Mouse (Mus musculus): ENCODE results near the gene Prkar2b.
A peak's percentile ranks its signal among the peaks of the same experiment; 100 is the strongest.

Prkar2b gene

GRCm38 (mm10) chr12:32008728-32009127 lies 52.4 kb downstream of the Prkar2b start:
- no peak for DNase-seq

GRCm38 (mm10) chr12:32007646-32008045 lies 53.5 kb downstream of the Prkar2b start:
- DNase-seq = no peak

DNA sequence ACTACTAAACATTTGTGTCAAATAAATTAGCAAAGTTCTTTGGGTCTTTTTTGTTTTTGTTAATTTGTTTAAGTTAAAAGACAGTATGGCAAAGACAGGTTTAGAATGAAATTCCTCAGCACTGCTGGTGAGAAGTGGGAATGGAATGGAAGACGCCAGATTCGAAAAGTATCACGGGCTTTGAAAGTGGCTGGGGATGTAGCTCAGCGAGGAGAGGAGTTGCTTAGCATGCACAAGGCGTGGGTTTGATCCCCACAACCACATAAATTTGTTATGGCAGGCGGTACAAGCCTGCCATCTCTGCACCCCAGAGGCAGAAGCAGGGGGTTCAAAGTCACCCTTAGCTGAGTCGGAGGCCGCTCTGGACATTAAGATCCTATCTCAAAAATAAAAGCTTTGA lies 54.1 kb downstream of the Prkar2b start:
- no peak for DNase-seq

DNA sequence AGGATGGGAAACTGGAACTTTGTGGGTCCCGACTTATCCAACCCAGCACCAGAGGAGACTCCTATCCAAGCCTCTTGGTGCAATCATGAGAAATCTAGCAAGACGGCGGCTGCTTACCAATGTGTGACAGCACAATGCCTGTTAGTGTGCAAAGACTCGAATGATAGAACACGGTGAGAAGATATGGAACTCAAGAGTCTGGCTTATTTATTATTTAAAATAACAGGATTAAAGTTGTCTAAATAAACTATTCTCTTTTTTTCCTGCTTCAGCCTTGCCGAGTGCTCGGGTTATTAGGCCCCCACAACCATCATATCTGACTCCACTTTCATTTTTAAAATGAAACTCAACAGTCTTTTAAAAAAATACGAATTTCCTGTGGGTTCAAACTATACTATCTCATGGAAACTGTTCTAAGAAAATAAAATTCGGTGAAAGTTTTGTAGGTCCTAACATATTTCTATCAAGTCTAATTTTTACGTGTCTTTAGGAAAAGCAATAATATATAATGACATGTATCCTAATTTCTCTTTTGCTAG lies 54.6 kb downstream of the Prkar2b start:
- DNase-seq = no peak

- no peak for DNase-seq
Observed at GRCm38 (mm10) chr12:32000464-32000863, 60.6 kb downstream of the Prkar2b start.

DNA sequence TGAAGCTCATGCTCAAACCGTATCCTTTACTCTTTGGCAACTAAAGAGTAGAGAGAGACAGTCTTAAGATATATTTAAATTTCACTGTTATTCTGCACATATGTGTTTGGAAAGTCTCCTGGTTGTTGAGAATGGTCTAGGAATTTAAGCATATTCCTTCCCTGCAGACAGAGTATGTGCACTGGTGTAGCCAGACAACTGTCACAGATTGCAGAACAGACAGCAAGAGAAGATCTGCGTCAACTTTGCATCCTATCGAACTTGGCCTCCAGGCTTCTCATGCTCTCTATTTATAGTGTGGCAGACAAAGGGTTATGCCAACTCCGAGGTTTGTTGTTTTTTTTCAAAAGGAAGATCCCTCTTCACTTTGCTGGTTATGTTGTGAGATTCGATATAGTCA lies 62.4 kb downstream of the Prkar2b start:
- no peak for DNase-seq

DNA sequence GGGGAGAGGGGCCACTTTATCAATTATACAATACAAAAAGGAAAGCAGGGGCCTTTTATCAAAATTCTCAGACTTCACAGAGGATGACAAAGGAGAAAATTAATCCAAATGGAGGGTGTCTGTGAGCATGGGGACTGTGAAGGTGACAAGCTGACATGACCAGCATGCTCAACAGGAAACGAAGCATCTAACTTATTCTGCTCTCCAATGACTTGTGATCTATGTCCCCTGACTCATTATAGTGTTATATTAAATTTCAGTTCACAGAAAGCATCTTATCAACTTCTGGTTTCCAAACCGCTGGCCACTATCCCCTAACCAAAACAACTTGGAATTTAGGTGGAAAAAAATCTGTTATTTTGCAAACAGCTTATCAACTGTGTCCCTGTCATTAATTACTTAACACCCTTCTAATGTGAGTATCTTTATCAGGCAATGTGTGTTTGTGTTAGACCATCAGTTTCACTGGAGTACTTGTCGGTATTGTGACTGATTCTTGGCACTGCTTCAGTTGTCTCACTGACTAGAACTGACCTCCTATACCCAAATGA lies 63.7 kb downstream of the Prkar2b start:
- DNase-seq = no peak

GRCm38 (mm10) chr12:31996877-31997276 lies 64.2 kb downstream of the Prkar2b start:
- no peak for DNase-seq

DNA sequence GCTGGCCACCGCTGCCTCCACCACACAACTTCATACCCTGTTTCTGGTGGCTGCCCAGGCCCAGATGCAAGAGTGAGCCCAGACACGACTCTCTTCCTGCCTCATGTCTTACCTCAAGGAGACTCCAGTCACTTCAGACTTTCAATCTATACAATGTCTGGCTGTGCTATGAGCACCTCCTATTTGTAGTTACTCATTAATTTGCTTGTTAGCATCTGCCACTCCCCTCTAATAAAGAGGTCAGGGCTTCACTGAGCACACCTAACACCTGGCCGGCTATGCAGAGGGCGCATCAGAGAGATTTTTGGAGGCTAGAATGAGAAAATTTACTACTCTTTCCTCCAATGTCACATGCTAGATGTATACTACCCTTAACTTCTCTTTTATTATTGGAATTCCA lies 70.5 kb downstream of the Prkar2b start:
- no peak for DNase-seq

DNA sequence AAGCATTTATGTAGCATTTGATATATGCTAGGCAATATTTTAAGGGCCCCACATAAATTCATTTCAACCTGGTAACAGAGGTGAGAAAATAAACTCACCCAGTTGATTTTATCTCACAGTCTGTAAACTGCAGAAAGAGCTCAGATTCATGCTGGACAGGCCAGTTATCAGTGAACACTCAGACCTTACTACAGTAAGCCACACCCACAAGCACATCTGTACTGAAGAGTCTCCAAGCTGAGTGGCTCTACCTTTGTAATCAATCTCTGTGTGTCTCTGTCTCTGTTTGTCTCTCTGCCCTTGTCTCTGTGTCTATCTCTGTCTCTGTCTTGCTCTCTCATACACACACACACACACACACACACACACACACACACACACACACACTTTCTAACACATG lies 71.4 kb downstream of the Prkar2b start:
- no peak for DNase-seq

GRCm38 (mm10) chr12:31986463-31986862 lies 74.6 kb downstream of the Prkar2b start:
- no peak for DNase-seq

GRCm38 (mm10) chr12:31985738-31986137 lies 75.4 kb downstream of the Prkar2b start:
- DNase-seq = no peak

- no peak for DNase-seq
Observed at GRCm38 (mm10) chr12:31984664-31985063, 76.4 kb downstream of the Prkar2b start.

GRCm38 (mm10) chr12:31984206-31984605 lies 76.9 kb downstream of the Prkar2b start:
- DNase-seq = no peak

- DNase-seq = no peak
Observed at GRCm38 (mm10) chr12:31983769-31984168, 77.3 kb downstream of the Prkar2b start.

DNA sequence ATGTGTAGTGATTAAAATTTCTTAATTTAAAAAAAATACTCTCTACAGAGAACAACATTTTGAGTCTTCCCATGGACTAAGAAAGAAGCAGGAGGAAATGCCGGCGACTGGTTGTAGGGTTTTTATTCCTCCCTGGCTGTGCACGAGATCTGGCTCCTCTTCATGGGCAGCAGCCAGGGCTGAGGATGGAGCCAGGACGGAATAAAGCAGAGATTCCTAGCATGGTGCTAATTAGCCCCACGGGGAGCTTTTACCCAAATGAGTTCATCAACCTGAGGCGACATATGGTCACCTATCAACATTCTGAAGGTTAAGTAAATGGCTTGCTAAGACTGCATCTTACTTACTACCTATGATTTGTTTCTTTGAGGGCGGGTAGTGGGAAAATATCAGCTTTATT lies 77.9 kb downstream of the Prkar2b start:
- DNase-seq = no peak

DNA sequence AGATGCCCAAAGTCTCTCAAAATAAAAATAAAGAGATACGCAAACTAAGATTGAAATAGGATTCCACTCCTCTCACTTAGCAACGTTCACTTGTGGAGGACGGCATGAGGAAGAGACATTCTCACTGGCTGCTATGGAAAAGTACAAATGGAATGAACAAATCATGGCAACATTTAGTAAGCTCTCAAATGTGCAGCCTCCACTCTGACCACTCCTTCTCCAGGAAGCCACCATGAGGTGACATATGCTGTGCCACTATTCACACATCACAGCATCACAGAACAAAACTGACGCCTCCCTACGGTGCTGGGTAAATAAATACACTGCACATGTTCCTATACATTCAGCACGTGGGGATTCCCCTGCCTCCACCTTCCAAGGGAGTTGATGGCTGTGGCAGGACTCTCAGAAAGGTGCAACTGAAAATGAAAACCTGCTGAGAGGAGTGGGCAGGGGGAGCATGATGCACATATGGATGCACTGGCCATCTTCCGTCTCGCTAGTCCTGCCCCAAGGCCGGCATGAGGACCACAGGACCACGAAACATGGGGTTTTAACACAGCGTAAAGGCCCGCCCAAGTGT lies 83.4 kb downstream of the Prkar2b start:
- DNase-seq = no peak

DNA sequence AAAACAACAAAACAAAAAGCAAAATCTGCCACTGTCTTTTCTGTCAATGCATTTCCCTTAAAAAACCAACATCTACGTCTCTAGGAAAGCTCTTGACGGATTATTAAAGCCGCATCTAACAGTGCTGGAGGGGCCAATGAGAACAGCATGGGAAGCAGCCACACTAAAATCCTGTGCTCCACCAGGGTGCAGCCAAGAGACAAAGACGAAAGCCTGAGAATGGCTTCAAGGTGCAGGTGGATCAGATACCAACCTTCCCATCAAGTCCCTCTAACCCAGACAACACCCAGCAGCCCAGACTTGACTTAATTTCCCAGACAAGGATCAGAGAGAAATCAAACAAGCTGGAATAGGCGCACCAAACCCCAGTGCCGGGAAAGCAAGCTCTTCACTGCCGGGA lies 84.6 kb downstream of the Prkar2b start:
- DNase-seq = peak; percentile 50

DNA sequence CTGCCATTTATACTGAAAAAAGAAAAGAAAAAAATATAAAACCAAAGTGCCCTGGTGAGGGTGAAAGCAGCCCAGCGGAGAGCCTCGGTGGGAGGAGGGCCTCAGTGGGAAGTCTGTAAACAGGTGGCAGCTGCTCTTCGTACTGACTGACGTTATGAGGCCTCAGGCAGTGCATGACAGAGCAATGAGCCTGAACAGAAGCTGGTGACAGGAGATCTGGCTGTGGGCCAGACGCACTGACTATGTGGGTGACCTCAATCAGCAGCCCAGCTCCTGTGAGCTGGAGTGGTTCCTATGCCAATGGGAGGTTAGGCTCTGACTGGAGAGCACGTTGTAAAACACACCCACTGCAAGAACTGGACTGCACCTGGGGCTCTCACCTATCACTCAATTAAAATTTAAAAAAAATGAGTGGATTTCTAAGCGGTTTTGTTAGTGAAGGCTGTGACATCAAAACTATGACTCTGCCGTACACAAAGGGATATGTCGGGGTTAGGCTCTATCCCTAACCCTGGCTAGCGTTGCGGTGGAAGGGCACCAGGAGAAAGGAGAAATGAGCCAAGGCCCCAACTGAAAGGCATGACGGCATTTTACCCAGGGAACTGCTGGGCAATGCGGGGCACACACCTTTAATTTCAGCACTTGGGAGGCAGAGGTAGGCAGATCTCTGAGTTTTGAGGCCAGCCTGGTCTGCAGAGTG lies 87.5 kb downstream of the Prkar2b start:
- peak; percentile 96 for DNase-seq

- DNase-seq = no peak
Observed at GRCm38 (mm10) chr12:31971547-31971946, 89.5 kb downstream of the Prkar2b start.

- DNase-seq = no peak
Observed at GRCm38 (mm10) chr12:31969111-31969510, 92.0 kb downstream of the Prkar2b start.

DNA sequence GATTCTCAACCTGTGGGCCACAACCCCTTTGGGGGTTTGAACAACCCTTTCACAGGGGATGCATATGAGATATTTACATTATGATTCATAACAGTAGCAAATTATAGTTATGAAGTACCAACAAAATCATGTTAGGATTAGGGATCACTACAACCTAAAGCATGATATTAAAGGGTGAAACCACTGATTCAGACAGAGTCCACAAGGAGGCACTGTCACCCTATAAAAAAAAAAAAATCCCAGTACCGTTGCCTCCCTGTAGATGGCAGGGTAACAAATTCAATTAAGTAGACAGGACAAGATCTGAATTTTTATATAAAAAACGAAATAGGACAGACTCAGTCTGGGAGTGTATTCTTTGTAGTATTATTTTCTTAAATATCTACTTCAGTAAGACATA lies 93.6 kb downstream of the Prkar2b start:
- DNase-seq = peak; percentile 81

DNA sequence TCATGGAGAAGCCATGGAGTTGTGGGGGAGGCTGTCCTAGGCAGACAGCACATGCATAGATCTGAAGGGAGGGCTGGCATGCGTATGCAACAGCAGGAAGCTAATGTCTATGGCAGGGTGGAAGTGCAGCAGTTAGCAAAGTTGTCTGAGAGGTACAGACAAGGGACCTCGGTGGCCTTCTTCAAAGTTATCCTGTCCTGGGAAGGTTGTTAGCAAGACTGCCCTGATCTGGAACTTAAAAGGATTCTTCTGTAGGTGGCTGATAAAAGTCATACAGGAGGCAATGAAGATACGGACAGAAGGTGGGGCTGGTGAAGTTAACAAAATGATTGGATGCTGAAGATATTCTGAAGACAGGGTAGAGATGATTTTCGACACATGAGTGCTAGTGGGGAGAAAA lies 94.7 kb downstream of the Prkar2b start:
- DNase-seq = no peak

DNA sequence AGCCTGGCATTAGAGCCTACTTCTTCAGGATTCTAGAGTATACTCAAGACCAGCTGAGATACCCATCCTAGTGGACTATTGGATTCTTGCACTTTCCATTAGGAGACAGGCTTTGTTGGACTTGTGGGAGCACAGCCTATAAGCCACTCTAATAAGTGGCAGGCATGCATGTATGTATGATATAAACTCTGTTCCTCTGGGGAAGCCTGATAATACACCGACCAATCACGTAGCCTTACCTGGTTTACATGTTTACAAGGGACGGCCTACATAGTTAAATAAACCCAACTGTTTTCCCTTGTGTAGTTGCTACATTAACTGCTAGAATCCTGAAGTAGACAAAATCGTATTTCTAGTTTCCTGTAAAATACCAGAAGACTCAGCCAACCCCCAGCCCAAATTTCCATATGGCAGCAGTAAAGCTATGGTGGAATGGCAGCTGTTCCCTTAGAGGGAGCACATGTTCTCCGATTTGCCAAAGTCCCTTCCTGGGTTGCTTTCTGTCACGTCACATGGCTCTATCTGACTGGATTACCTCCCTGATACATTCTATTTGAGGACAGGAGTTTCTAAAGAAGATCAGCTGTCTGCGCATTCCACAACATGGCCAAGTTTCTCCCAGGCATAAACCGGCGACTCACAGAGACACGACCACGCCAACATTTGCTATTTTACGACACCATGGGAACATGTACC lies 95.4 kb downstream of the Prkar2b start:
- no peak for DNase-seq

Measured in retina, postnatal 1 day (tissue).